Mouse (Mus musculus): ENCODE results near the gene Adam15.

DNA sequence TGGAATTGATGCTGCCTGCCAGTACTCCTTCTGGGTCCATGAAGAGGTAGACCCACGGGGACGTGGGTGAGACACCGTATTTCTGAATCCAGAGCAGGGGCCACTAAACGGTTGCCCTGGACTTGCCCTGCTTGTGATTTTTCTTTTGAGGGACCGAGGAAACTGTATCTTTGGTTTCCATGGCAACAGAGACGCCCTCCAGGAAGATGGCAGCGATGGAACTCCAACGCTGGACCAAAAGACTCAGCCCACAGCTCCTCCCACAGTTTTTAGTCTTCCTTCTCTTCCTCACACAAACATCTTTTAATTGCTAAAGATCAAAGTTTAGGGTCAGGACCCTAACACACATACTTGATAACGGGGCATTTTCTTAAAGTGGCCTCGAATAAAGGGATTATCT, 17.8 kb downstream of the Adam15 start:
- TF ChIP-seq CTCF (IDR thresholded peaks at IDR 0.05; ENCODE audit: control insufficient read depth, insufficient read depth, low read length), result no peak
- TF ChIP-seq POLR2A (IDR thresholded peaks at IDR 0.05; ENCODE audit: borderline replicate concordance, control insufficient read depth, low read depth, low read length), result no peak

Measured in bone marrow, adult 2 months (tissue).